Comparison of ENCODE assay signal across 9 mouse cellular contexts in genomic region chrX:9243381-9243864, GRCm38 (mm10). TPM values are rescaled to one million over a fixed set of nuclear protein-coding genes. Genes with fewer than 3 reads are reported as not detected.
DNase-seq lines count a peak whose midpoint lies in the region; ATAC-seq and TF ChIP-seq lines count a peak whose summit lies in the region.
"Had no signal": no experiment of that assay in that cellular context is flagged by ENCODE, and none has a peak within 500 bp of the region (broad histone marks: within the 10 kb centered on the region; RNA-seq: fewer than 3 reads in every experiment).

No protein-coding gene starts in this region.

- H3K27ac ChIP-seq in hindbrain, postnatal 0 days = no peak overlapping the region
- H3K27ac ChIP-seq in hindbrain, embryonic 10.5 days = no peak overlapping the region

- no peak for ATAC-seq in hindbrain, postnatal 0 days
- ATAC-seq in activated CD4-positive, CD25-positive, alpha-beta regulatory T cell, adult 4 months = peak; percentile 72

- no peaks in the 10 kb centered on the region for H3K36me3 ChIP-seq in hindbrain, postnatal 0 days (ENCODE audit: insufficient read depth, low read length)
- no peaks in the 10 kb centered on the region for H3K36me3 ChIP-seq in hindbrain, embryonic 10.5 days

- H3K4me3 ChIP-seq in hindbrain, postnatal 0 days (ENCODE audit: low read length) = no peak overlapping the region
- H3K4me3 ChIP-seq in hindbrain, embryonic 10.5 days = no peak overlapping the region

- no peak overlapping the region for H3K4me2 ChIP-seq in hindbrain, postnatal 0 days (ENCODE audit: low read depth, low read length)

- no peak overlapping the region for H3K9ac ChIP-seq in hindbrain, postnatal 0 days (replicated peaks; ENCODE audit: low read length)

- H3K4me1 ChIP-seq in hindbrain, postnatal 0 days (ENCODE audit: insufficient read depth, low read length) = no peaks in the 10 kb centered on the region
- 0 out of 2 replicates have a peak, but pooled peaks cover 3% of the 10 kb centered on the region for H3K4me1 ChIP-seq in hindbrain, embryonic 10.5 days (replicated peaks)

- H3K9me3 ChIP-seq in hindbrain, postnatal 0 days (ENCODE audit: low read length) = no peaks in the 10 kb centered on the region
- H3K9me3 ChIP-seq in hindbrain, embryonic 10.5 days = no peaks in the 10 kb centered on the region

- peak; percentile 8 for DNase-seq in hindbrain, postnatal 0 days (ENCODE audit: low spot score)
- DNase-seq in hindbrain, embryonic 10.5 days (ENCODE audit: low spot score) = no peak
- DNase-seq in CD4-positive, CD25-positive, alpha-beta regulatory T cell, adult 2 months (ENCODE audit: low read depth, low spot score) = peak; percentile 34
- peak; percentile 5 to 12 for DNase-seq in kidney, postnatal 36 days
- no peak for DNase-seq in spleen, postnatal 4 days (ENCODE audit: low spot score in 2 of 2)
- no peak for DNase-seq in layer of hippocampus, adult 9-10 months (ENCODE audit: low spot score)
- DNase-seq in urinary bladder, postnatal 36 days (ENCODE audit: low spot score in 2 of 2) = no peak

- WGBS in hindbrain, postnatal 0 days = 61% methylated on average over 8 of the region's 8 CpGs
- WGBS in hindbrain, embryonic 10.5 days = 72% methylated on average over 8 of the region's 8 CpGs

- H3K27me3 ChIP-seq in hindbrain, postnatal 0 days (ENCODE audit: insufficient read depth, low read length) = no peaks in the 10 kb centered on the region
- H3K27me3 ChIP-seq in hindbrain, embryonic 10.5 days (ENCODE audit: insufficient read depth, poor library complexity, severe bottlenecking) = no peaks in the 10 kb centered on the region

- TF ChIP-seq CTCF in hindbrain, postnatal 0 days (IDR thresholded peaks at IDR 0.05; ENCODE audit: low read depth) = no peak

RNA-seq across cellular contexts. Expression of gene Gm14862, which starts 13.3 kb away (rescaled TPM):
- not detected in 2 replicates for total RNA-seq in hindbrain, postnatal 0 days (2014; rRNA removed)
- polyA plus RNA-seq in hindbrain, postnatal 0 days (2015; fragmentation: Nextera tagmentation; extraction: Ambion mirVana) = not detected in 2 replicates
- polyA plus RNA-seq in hindbrain, embryonic 10.5 days (2016; fragmentation: Nextera tagmentation; extraction: Ambion mirVana) = not detected in 2 replicates
- polyA plus RNA-seq in activated CD4-positive, CD25-positive, alpha-beta regulatory T cell, adult 4 months (2017; shearing (Covaris generic)) = under 1 TPM in 1 of 2 experiments, not detected in 1; 0.45 TPM
- polyA plus RNA-seq: heart, embryonic 16.5 days had no signal

RNA-seq across cellular contexts. Expression of gene Xk, which starts 29.1 kb away (rescaled TPM):
- 6.6 and 6.7 TPM in 2 replicates for total RNA-seq in hindbrain, postnatal 0 days (2014; rRNA removed)
- polyA plus RNA-seq in hindbrain, postnatal 0 days (2015; fragmentation: Nextera tagmentation; extraction: Ambion mirVana) = 3.7 and 4.6 TPM in 2 replicates
- 2.1 and 2.5 TPM in 2 replicates for polyA plus RNA-seq in hindbrain, embryonic 10.5 days (2016; fragmentation: Nextera tagmentation; extraction: Ambion mirVana)
- polyA plus RNA-seq in activated CD4-positive, CD25-positive, alpha-beta regulatory T cell, adult 4 months (2017; shearing (Covaris generic)) = 1 to 10 TPM; 1.0 to 1.1 TPM

RNA-seq across cellular contexts. Expression of gene H2al1m, which starts 40.1 kb away (rescaled TPM):
- not detected in 2 replicates for total RNA-seq in hindbrain, postnatal 0 days (2014; rRNA removed)
- polyA plus RNA-seq in hindbrain, postnatal 0 days (2015; fragmentation: Nextera tagmentation; extraction: Ambion mirVana) = not detected in 2 replicates
- not detected in 2 replicates for polyA plus RNA-seq in hindbrain, embryonic 10.5 days (2016; fragmentation: Nextera tagmentation; extraction: Ambion mirVana)
- under 1 TPM in 1 of 2 experiments, not detected in 1; 0.89 TPM for polyA plus RNA-seq in activated CD4-positive, CD25-positive, alpha-beta regulatory T cell, adult 4 months (2017; shearing (Covaris generic))
- polyA plus RNA-seq: heart, embryonic 16.5 days had no signal

RNA-seq across cellular contexts. Expression of gene Lancl3, which starts 43.7 kb away (rescaled TPM):
- 8.4 and 8.7 TPM in 2 replicates for total RNA-seq in hindbrain, postnatal 0 days (2014; rRNA removed)
- polyA plus RNA-seq in hindbrain, postnatal 0 days (2015; fragmentation: Nextera tagmentation; extraction: Ambion mirVana) = 3.1 and 3.4 TPM in 2 replicates
- 0.55 and 0.91 TPM in 2 replicates for polyA plus RNA-seq in hindbrain, embryonic 10.5 days (2016; fragmentation: Nextera tagmentation; extraction: Ambion mirVana)
- 1 to 10 TPM in 1 of 2 experiments, under 1 TPM in 1; 0.74 to 1.8 TPM for polyA plus RNA-seq in activated CD4-positive, CD25-positive, alpha-beta regulatory T cell, adult 4 months (2017; shearing (Covaris generic))

Comparison
In these comparisons a context has a peak if more than half of its experiments do, and no peak if none do; other contexts are left out.
1. DNase-seq: peak in hindbrain, postnatal 0 days (single experiment), CD4-positive, CD25-positive, alpha-beta regulatory T cell, adult 2 months (single experiment) and kidney, postnatal 36 days (2 of 2); none in hindbrain, embryonic 10.5 days (single experiment), spleen, postnatal 4 days (0 of 2), layer of hippocampus, adult 9-10 months (single experiment) and urinary bladder, postnatal 36 days (0 of 2).